Mouse (Mus musculus) stomach, postnatal 0 days (tissue): ENCODE measurements around the gene Rpp14.

ENCODE experiments used
- CTCF ChIP-seq: IDR thresholded peaks from 2 replicates; pipeline ENCODE4 v1.5.1; 2016; ENCODE audit warnings: antibody characterized with exemption, low read depth, mild to moderate bottlenecking, moderate library complexity
- EP300 ChIP-seq: optimal IDR thresholded peaks from 2 replicates; pipeline ENCODE3; 2016; ENCODE audit warnings: antibody characterized with exemption

DNA sequence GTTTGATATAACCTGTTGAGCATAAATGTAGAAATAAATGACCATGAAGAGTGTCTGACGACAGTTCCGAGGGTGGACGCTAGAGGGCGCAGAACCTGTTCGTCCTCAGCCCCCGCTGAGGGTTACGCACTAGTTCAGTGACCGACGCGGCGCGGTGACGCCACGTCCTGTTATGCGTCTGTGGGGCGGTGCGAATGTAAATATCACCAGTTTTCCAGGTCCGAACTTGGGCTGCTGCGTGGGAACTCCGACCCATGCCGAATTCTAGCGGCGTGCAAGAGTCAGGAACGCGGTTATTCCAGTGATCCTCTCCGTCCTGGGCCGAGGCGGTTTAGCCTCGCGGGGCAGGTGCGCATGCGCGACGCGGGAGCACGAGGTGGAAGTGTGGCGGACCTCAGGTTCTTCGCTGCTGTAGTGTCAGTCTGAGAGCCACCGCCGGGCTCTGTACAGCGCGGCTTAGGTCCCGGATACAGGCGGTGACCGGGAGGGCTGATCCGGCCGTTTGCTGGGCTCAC lies at the start of gene Rpp14:
- TF ChIP-seq CTCF (peak; percentile 99), EP300 (no peak)
